Mouse (Mus musculus) MEL (cell line): ENCODE measurements around the gene Smg5. TPM values are rescaled to one million over a fixed set of nuclear protein-coding genes. Genes with fewer than 3 reads are reported as not detected.
A peak's percentile ranks its signal among the peaks of the same experiment; 100 is the strongest.

Experiments
- DNase-seq: peaks from one replicate; pipeline ENCODE4 v3.0.0; 2011; ENCODE audit warnings: low read depth, low spot score
- H3K27ac ChIP-seq: 2 replicates; pipeline ENCODE4 v1.5.1; 2012; ENCODE audit warnings: low read depth, mild to moderate bottlenecking, control low read depth, low read length, moderate library complexity; ENCODE audit not compliant: control insufficient read depth
- H3K27me3 ChIP-seq, 2 experiments: fragments of 150-350 bp in 1 of 2; sonication (generic) in 1 of 2; 2 replicates each; pipeline ENCODE4 v1.6.1; 2012; ENCODE audit warnings: low read length in 2 of 2, mild to moderate bottlenecking in 2 of 2, improper control_type of control experiment in 1 of 2, moderate library complexity in 1 of 2; ENCODE audit not compliant: insufficient read depth in 2 of 2, control insufficient read depth in 1 of 2
- H3K36me3 ChIP-seq, 2 experiments: 2 replicates each; pipeline ENCODE4 v1.6.1; 2012 to 2014; ENCODE audit warnings: low read length in 2 of 2, improper control_type of control experiment in 1 of 2, inconsistent platforms in 1 of 2, mild to moderate bottlenecking in 1 of 2; ENCODE audit not compliant: insufficient read depth in 2 of 2, control insufficient read depth in 1 of 2
- H3K4me1 ChIP-seq, 2 experiments: fragments of 150-350 bp in 1 of 2; sonication (generic) in 1 of 2; 2 replicates each; pipeline ENCODE4 v1.6.1; 2012; ENCODE audit warnings: low read length in 2 of 2, improper control_type of control experiment in 1 of 2, mild to moderate bottlenecking in 1 of 2; ENCODE audit not compliant: insufficient read depth in 2 of 2, control insufficient read depth in 1 of 2
- H3K4me3 ChIP-seq, 2 experiments: fragments of 150-350 bp in 1 of 2; sonication (generic) in 1 of 2; 2 replicates each; pipeline ENCODE4 v1.5.1; 2012; ENCODE audit warnings: low read depth in 2 of 2, low read length in 2 of 2, mild to moderate bottlenecking in 2 of 2, moderate library complexity in 2 of 2, control low read depth in 1 of 2, improper control_type of control experiment in 1 of 2; ENCODE audit not compliant: control insufficient read depth in 1 of 2, insufficient read depth in 1 of 2
- H3K79me2 ChIP-seq: 2 replicates; pipeline ENCODE4 v1.6.1; 2012; ENCODE audit warnings: mild to moderate bottlenecking, low read length, moderate library complexity; ENCODE audit not compliant: control insufficient read depth, poor library complexity, insufficient read depth
- H3K9ac ChIP-seq: 2 replicates; pipeline ENCODE4 v1.6.1; 2012; ENCODE audit warnings: low read depth, mild to moderate bottlenecking, control low read depth, low read length, moderate library complexity; ENCODE audit not compliant: control insufficient read depth, poor library complexity, severe bottlenecking
- H3K9me3 ChIP-seq: fragments of 150-350 bp; sonication (generic); replicated peaks from 2 replicates; pipeline ENCODE4 v1.6.1; 2012; ENCODE audit warnings: mild to moderate bottlenecking, low read length, improper control_type of control experiment, moderate library complexity; ENCODE audit not compliant: insufficient read depth
- BHLHE40 ChIP-seq: IDR thresholded peaks from 2 replicates; pipeline ENCODE4 v1.6.1; 2012; ENCODE audit warnings: low read depth, mild to moderate bottlenecking, inconsistent platforms, low read length, improper control_type of control experiment, borderline replicate concordance
- CHD1 ChIP-seq: IDR thresholded peaks from 2 replicates; pipeline ENCODE4 v1.6.1; 2012; ENCODE audit warnings: low read depth, mild to moderate bottlenecking, inconsistent platforms, low read length, improper control_type of control experiment
- CHD2 ChIP-seq: IDR thresholded peaks from 2 replicates; pipeline ENCODE4 v1.6.1; 2011; ENCODE audit warnings: low read length, improper control_type of control experiment
- ELF1 ChIP-seq: IDR thresholded peaks from 2 replicates; pipeline ENCODE4 v1.6.1; 2014; ENCODE audit warnings: low read depth, mild to moderate bottlenecking, inconsistent platforms, low read length, improper control_type of control experiment, moderate library complexity
- GATA1 ChIP-seq: IDR thresholded peaks from 2 replicates; pipeline ENCODE4 v1.6.1; 2011; ENCODE audit warnings: low read depth, low read length, improper control_type of control experiment
- HCFC1 ChIP-seq: IDR thresholded peaks from 2 replicates; pipeline ENCODE4 v1.6.1; 2012; ENCODE audit warnings: low read depth, mild to moderate bottlenecking, inconsistent platforms, low read length, improper control_type of control experiment, moderate library complexity
- MEF2A ChIP-seq: IDR thresholded peaks from 2 replicates; pipeline ENCODE4 v1.6.1; 2014; ENCODE audit warnings: low read depth, mild to moderate bottlenecking, inconsistent platforms, low read length, improper control_type of control experiment; ENCODE audit not compliant: poor library complexity, insufficient replicate concordance, severe bottlenecking; ENCODE audit errors: extremely low read depth
- NRF1 ChIP-seq: IDR thresholded peaks from 2 replicates; pipeline ENCODE4 v1.6.1; 2014; ENCODE audit warnings: low read depth, mild to moderate bottlenecking, inconsistent platforms, low read length, improper control_type of control experiment, moderate library complexity; ENCODE audit not compliant: poor library complexity, insufficient read depth, severe bottlenecking
- POLR2AphosphoS5 ChIP-seq: IDR thresholded peaks from 2 replicates; pipeline ENCODE4 v1.6.1; 2012; ENCODE audit warnings: low read depth, borderline replicate concordance, mild to moderate bottlenecking, inconsistent platforms, low read length, moderate library complexity, mixed read lengths
- RCOR1 ChIP-seq: IDR thresholded peaks from 2 replicates; pipeline ENCODE4 v1.6.1; 2012; ENCODE audit warnings: low read depth, mild to moderate bottlenecking, inconsistent platforms, low read length, improper control_type of control experiment
- SMC3 ChIP-seq: IDR thresholded peaks from 2 replicates; pipeline ENCODE4 v1.6.1; 2011; ENCODE audit warnings: low read depth, low read length, improper control_type of control experiment
- TAL1 ChIP-seq: IDR thresholded peaks from 2 replicates; pipeline ENCODE4 v1.6.1; 2012; ENCODE audit warnings: mild to moderate bottlenecking, inconsistent platforms, low read length, moderate library complexity, mixed read lengths
- UBTF ChIP-seq: IDR thresholded peaks from 2 replicates; pipeline ENCODE4 v1.6.1; 2012; ENCODE audit warnings: low read depth, mild to moderate bottlenecking, inconsistent platforms, low read length, improper control_type of control experiment, moderate library complexity, borderline replicate concordance; ENCODE audit not compliant: insufficient read depth
- ZKSCAN1 ChIP-seq: IDR thresholded peaks from 2 replicates; pipeline ENCODE4 v1.6.1; 2012; ENCODE audit warnings: low read depth, mild to moderate bottlenecking, inconsistent platforms, low read length, improper control_type of control experiment, moderate library complexity
- ZNF384 ChIP-seq: IDR thresholded peaks from 2 replicates; pipeline ENCODE4 v1.6.1; 2012; ENCODE audit warnings: low read depth, mild to moderate bottlenecking, inconsistent platforms, low read length, improper control_type of control experiment
- polyA plus RNA-seq, 2 experiments: library from polyadenylated mRNA; stranded (reverse) in 1 of 2; unstranded in 1 of 2; fragments of >175 nt in 1 of 2; fragments of >200 nt in 1 of 2; gene quantifications; 2 replicates each; pipeline versions ENCODE4 v1.2.1 to v1.2.4; 2012; ENCODE audit warnings: low replicate concordance in 2 of 2, low read depth in 1 of 2; ENCODE audit not compliant: insufficient read length in 2 of 2, insufficient read depth in 1 of 2, missing spikeins in 1 of 2
- total RNA-seq: library from RNA; depleted of rRNA; stranded (reverse); fragments of 300-350 nt; gene quantifications from 2 replicates; pipeline ENCODE4 v1.2.3, GENCODE M21; 2012; rRNA removed

The Smg5 gene
- total and polyA plus RNA-seq, 3 experiments: 97.9 to 148 (median 123) TPM

GRCm38 (mm10) chr3:88410645-88411031 lies 74.6 kb downstream of the Smg5 start:
- no peaks in the 10 kb centered on the region for H3K27me3 ChIP-seq
- DNase-seq: no peak
- peaks cover 0 to 15% of the 10 kb centered on the region in 2 experiments; a peak in 3 of 4 replicates for H3K36me3 ChIP-seq
- peak overlapping the region; percentile 55 to 87 for H3K4me3 ChIP-seq
- peaks cover 0 to 26% of the 10 kb centered on the region in 2 experiments; a peak in 3 of 4 replicates for H3K4me1 ChIP-seq
- H3K27ac ChIP-seq: peak overlapping the region; percentile 84
- H3K79me2 ChIP-seq: peaks cover 26% of the 10 kb centered on the region
- no peak for TF ChIP-seq CHD2
- TF ChIP-seq CHD1: peak; percentile 28; the same call in 1 of the 2 replicates
- TF ChIP-seq, all 39 proteins: peak for 1
- Histone ChIP-seq H3K9me3 (no peaks in the 10 kb centered on the region), H3K9ac (peak overlapping the region; percentile 95)

DNA sequence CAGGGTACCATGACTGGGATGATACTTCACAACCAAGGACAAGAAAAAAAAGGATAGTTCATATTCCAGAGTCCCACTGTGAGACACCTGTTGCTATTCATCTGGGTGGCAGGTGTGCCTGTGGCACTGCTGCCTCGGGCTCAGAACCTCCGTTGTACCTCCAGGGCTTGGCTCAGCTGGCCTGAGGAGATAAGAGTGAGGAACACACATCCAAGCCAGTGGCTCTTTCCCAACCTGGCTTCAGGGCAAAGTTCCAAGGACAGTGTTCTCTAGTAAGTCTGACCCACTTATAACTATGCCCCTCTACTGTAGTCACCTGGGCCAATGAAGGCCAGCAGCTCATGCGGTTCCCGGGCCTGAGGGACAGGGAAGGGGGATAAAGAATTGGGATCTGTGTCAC lies 75.6 kb downstream of the Smg5 start:
- TF ChIP-seq CHD1 (no peak), ZNF384 (no peak), ZKSCAN1 (no peak), GATA1 (0 out of 2 replicates have a peak, but pooled peaks have one; percentile 29), POLR2AphosphoS5 (no peak), BHLHE40 (no peak), RCOR1 (no peak), SMC3 (no peak), CHD2 (no peak), NRF1 (no peak), HCFC1 (no peak), MEF2A (no peak), TAL1 (peak; percentile 62), UBTF (no peak), ELF1 (no peak)
- H3K27me3 ChIP-seq: no peaks in the 10 kb centered on the region
- peaks cover 0 to 26% of the 10 kb centered on the region in 2 experiments; a peak in 3 of 4 replicates for H3K4me1 ChIP-seq
- H3K4me3 ChIP-seq: no peak overlapping the region
- H3K27ac ChIP-seq: no peak overlapping the region
- DNase-seq: no peak
- no peak overlapping the region for H3K9ac ChIP-seq
- H3K36me3 ChIP-seq: peaks cover 5 to 15% of the 10 kb centered on the region in 2 experiments; a peak in 3 of 4 replicates
- peaks cover 20% of the 10 kb centered on the region for H3K79me2 ChIP-seq
- H3K9me3 ChIP-seq: no peaks in the 10 kb centered on the region

Other genes starting within 250 kb of the Smg5 start
- gene Mef2d, start 193.9 kb upstream of the Smg5 start, total RNA-seq: 16.2 and 16.9 TPM in 2 replicates
- 100 to 1,000 TPM in 1 of 2 experiments, 10 to 100 TPM in 1; 71.4 to 117 TPM for gene Mef2d, start 193.9 kb upstream of the Smg5 start, polyA plus RNA-seq
- gene Rhbg, start 81.6 kb upstream of the Smg5 start, total RNA-seq: not detected in 2 replicates
- gene Rhbg, start 81.6 kb upstream of the Smg5 start, polyA plus RNA-seq: not detected
- gene Gm38392, start 49.0 kb upstream of the Smg5 start, total RNA-seq: 0.39 and 0.69 TPM in 2 replicates
- under 1 TPM in 1 of 2 experiments, not detected in 1; 0.84 TPM for gene Gm38392, start 49.0 kb upstream of the Smg5 start, polyA plus RNA-seq
- gene Tsacc, start 39.3 kb upstream of the Smg5 start, total RNA-seq: 26.7 and 34.1 TPM in 2 replicates
- 10 to 100 TPM in 1 of 2 experiments, not detected in 1; 41.1 TPM for gene Tsacc, start 39.3 kb upstream of the Smg5 start, polyA plus RNA-seq
- gene Cct3, start 39.1 kb upstream of the Smg5 start, total RNA-seq: 1,548 and 1,549 TPM in 2 replicates
- gene Cct3, start 39.1 kb upstream of the Smg5 start, polyA plus RNA-seq: 1,000 to 10,000 TPM in 1 of 2 experiments, 100 to 1,000 TPM in 1; 777 to 1,271 TPM
- gene Glmp, start 11.2 kb upstream of the Smg5 start, total RNA-seq: 47.6 and 48.3 TPM in 2 replicates
- 100 to 1,000 TPM in 1 of 2 experiments, not detected in 1; 181 TPM for gene Glmp, start 11.2 kb upstream of the Smg5 start, polyA plus RNA-seq
- 2.2 TPM in 2 replicates for gene Tmem79, start 112 bp upstream of the Smg5 start, total RNA-seq
- 1 to 10 TPM in 1 of 2 experiments, not detected in 1; 3.7 TPM for gene Tmem79, start 112 bp upstream of the Smg5 start, polyA plus RNA-seq
- not detected in 2 replicates for gene Paqr6, start 28.3 kb downstream of the Smg5 start, total RNA-seq
- under 1 TPM in 1 of 2 experiments, not detected in 1; 0.11 TPM for gene Paqr6, start 28.3 kb downstream of the Smg5 start, polyA plus RNA-seq
- 0.16 TPM in 1 of 2 replicates, not detected in the other for gene Bglap3, start 36.5 kb downstream of the Smg5 start, total RNA-seq
- not detected for gene Bglap3, start 36.5 kb downstream of the Smg5 start, polyA plus RNA-seq
- gene Bglap2, start 42.4 kb downstream of the Smg5 start, total RNA-seq: not detected in 2 replicates
- gene Bglap2, start 42.4 kb downstream of the Smg5 start, polyA plus RNA-seq: not detected
- gene Bglap, start 48.2 kb downstream of the Smg5 start, total RNA-seq: not detected in 2 replicates
- under 1 TPM in 1 of 2 experiments, not detected in 1; 0.17 TPM for gene Bglap, start 48.2 kb downstream of the Smg5 start, polyA plus RNA-seq
- gene Pmf1, start 74.1 kb downstream of the Smg5 start, total RNA-seq: 139 and 144 TPM in 2 replicates
- gene Pmf1, start 74.1 kb downstream of the Smg5 start, polyA plus RNA-seq: 100 to 1,000 TPM in 1 of 2 experiments, not detected in 1; 357 TPM
- gene Slc25a44, start 88.9 kb downstream of the Smg5 start, total RNA-seq: 26.2 and 30.5 TPM in 2 replicates
- 10 to 100 TPM in 1 of 2 experiments, not detected in 1; 34.6 TPM for gene Slc25a44, start 88.9 kb downstream of the Smg5 start, polyA plus RNA-seq
- 31.4 and 45.3 TPM in 2 replicates for gene Sema4a, start 124.9 kb downstream of the Smg5 start, total RNA-seq
- gene Sema4a, start 124.9 kb downstream of the Smg5 start, polyA plus RNA-seq: 10 to 100 TPM in 1 of 2 experiments, not detected in 1; 33.5 TPM
- gene Lmna, start 173.7 kb downstream of the Smg5 start, total RNA-seq: 388 and 394 TPM in 2 replicates
- gene Lmna, start 173.7 kb downstream of the Smg5 start, polyA plus RNA-seq: 100 to 1,000 TPM; 128 to 302 TPM
- gene Mex3a, start 196.1 kb downstream of the Smg5 start, total RNA-seq: 4.3 and 5.5 TPM in 2 replicates
- 10 to 100 TPM in 1 of 2 experiments, not detected in 1; 10.1 TPM for gene Mex3a, start 196.1 kb downstream of the Smg5 start, polyA plus RNA-seq
- gene Rab25, start 212.0 kb downstream of the Smg5 start, total RNA-seq: 0.75 and 0.96 TPM in 2 replicates
- gene Rab25, start 212.0 kb downstream of the Smg5 start, polyA plus RNA-seq: 1 to 10 TPM in 1 of 2 experiments, not detected in 1; 1.9 TPM
- gene Lamtor2, start 216.8 kb downstream of the Smg5 start, total RNA-seq: 125 and 127 TPM in 2 replicates
- 100 to 1,000 TPM in 1 of 2 experiments, not detected in 1; 188 TPM for gene Lamtor2, start 216.8 kb downstream of the Smg5 start, polyA plus RNA-seq
- gene Ubqln4, start 217.5 kb downstream of the Smg5 start, total RNA-seq: 73.0 and 83.0 TPM in 2 replicates
- 100 to 1,000 TPM in 1 of 2 experiments, 10 to 100 TPM in 1; 43.6 to 171 TPM for gene Ubqln4, start 217.5 kb downstream of the Smg5 start, polyA plus RNA-seq
- gene Ssr2, start 239.6 kb downstream of the Smg5 start, total RNA-seq: 500 and 594 TPM in 2 replicates
- 100 to 1,000 TPM; 176 to 706 TPM for gene Ssr2, start 239.6 kb downstream of the Smg5 start, polyA plus RNA-seq